20 mouse cellular contexts compared by ENCODE assay signal in the genomic region with DNA sequence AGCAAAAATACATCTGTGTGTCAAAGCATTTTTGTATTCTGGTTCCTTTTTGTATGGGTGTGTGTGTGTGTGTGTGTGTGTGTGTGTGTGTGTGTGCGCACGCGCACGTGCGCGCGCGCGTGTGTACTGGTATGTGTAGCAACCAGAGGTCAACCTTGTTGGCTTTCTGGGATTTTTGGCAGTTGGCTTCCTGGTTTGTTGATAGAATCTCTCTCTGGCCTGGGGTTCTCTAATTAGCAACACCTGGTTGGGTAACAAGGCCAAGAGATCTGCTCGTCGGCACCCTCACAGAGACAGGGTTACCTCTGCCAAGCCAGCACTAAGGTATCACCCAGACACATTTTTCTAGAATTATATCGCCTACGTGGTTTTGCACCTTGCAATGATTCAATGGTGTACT. TPM values are rescaled to one million over a fixed set of nuclear protein-coding genes. Genes with fewer than 3 reads are reported as not detected.
"Had no signal": no experiment of that assay in that cellular context is flagged by ENCODE, and none has a peak within 500 bp of the region (broad histone marks: within the 10 kb centered on the region; RNA-seq: fewer than 3 reads in every experiment).

No protein-coding gene starts in this region.

- H3K27ac ChIP-seq: limb, embryonic 15.5 days; midbrain, embryonic 15.5 days; neural tube, embryonic 13.5 days had no signal

- ATAC-seq: midbrain, embryonic 15.5 days had no signal

- H3K36me3 ChIP-seq: limb, embryonic 15.5 days; midbrain, embryonic 15.5 days; neural tube, embryonic 13.5 days had no signal

- DNase-seq: kidney, adult 8-10 months; layer of hippocampus, adult 9-11 months; layer of hippocampus, postnatal 36 days; lung, embryonic 14.5 days; lung, postnatal 36 days; right cerebral cortex, postnatal 14 days; thymus, postnatal 36 days had no signal

- H3K4me2 ChIP-seq: limb, embryonic 15.5 days; lung, embryonic 14.5 days; midbrain, embryonic 11.5 days; midbrain, embryonic 15.5 days; neural tube, embryonic 13.5 days had no signal

- H3K9ac ChIP-seq: limb, embryonic 15.5 days; lung, embryonic 14.5 days; midbrain, embryonic 15.5 days; neural tube, embryonic 13.5 days had no signal

- H3K9me3 ChIP-seq: limb, embryonic 15.5 days; midbrain, embryonic 15.5 days; neural tube, embryonic 13.5 days had no signal

- H3K4me3 ChIP-seq: limb, embryonic 15.5 days; megakaryocyte, embryonic 14.5 days; midbrain, embryonic 15.5 days; neural tube, embryonic 13.5 days had no signal

- H3K4me1 ChIP-seq: midbrain, embryonic 15.5 days had no signal

- H3K27me3 ChIP-seq: midbrain, embryonic 15.5 days had no signal

RNA-seq across cellular contexts. Expression of a gene that starts 32.0 kb away (rescaled TPM):
- total RNA-seq: layer of hippocampus, adult 18-20 months; layer of hippocampus, postnatal 36 days; left cerebral cortex, adult 8-10 months; left cerebral cortex, postnatal 25 days had no signal
- polyA plus RNA-seq: kidney, embryonic 16.5 days; limb, embryonic 11.5 days; limb, embryonic 15.5 days; midbrain, embryonic 11.5 days; midbrain, embryonic 15.5 days; neural tube, embryonic 13.5 days; spleen, adult 2 months; stomach, embryonic 16.5 days; thymus, postnatal 0 days had no signal
